Mouse (Mus musculus): ENCODE measurements around the gene Rnf215. TPM values are rescaled to one million over a fixed set of nuclear protein-coding genes. Genes with fewer than 3 reads are reported as not detected.

Rnf215 gene
- total RNA-seq, 2 experiments from 2014 or later, result 32.0 to 34.8 TPM

GRCm38 (mm10) chr11:4186486-4187317, 51.7 kb downstream of the Rnf215 start, which contains the start of gene Tbc1d10a:
Tbc1d10a (plus strand) TSS chr11:4186789.
- DNase-seq (ENCODE audit: low spot score in 2 of 2), result peak; percentile 92 to 95

- no peak for DNase-seq (ENCODE audit: low spot score in 2 of 2)
Observed at GRCm38 (mm10) chr11:4187318-4187700, 52.3 kb downstream of the Rnf215 start.

- DNase-seq (ENCODE audit: low spot score in 2 of 2), result no peak
Observed at GRCm38 (mm10) chr11:4189182-4189581, 54.2 kb downstream of the Rnf215 start.

GRCm38 (mm10) chr11:4190677-4191076, 55.7 kb downstream of the Rnf215 start:
- no peak for DNase-seq (ENCODE audit: low spot score in 2 of 2)

Small RNA genes within 50 kb of the gene (microRNA-seq; reads per million reads assigned to microRNA genes)
- gene Mir3060, result 3.2 reads per million, percentile 8 among the genes with 10 or more reads in this experiment

Other genes starting within 250 kb of the Rnf215 start
- gene 4921536K21Rik, start 240.1 kb upstream of the Rnf215 start, total RNA-seq (2021), result under 1 TPM; 0.56 to 0.62 TPM
- gene Dusp18, start 240.0 kb upstream of the Rnf215 start, total RNA-seq (2021), result 1 to 10 TPM; 6.2 to 6.5 TPM
- gene Slc35e4, start 220.5 kb upstream of the Rnf215 start, total RNA-seq (2021), result 1 to 10 TPM; 5.8 to 7.8 TPM
- gene Tcn2, start 203.0 kb upstream of the Rnf215 start, total RNA-seq (2021), result 100 to 1,000 TPM; 102 to 141 TPM
- gene Pes1, start 171.2 kb upstream of the Rnf215 start, total RNA-seq (2021), result 10 to 100 TPM; 79.7 to 80.7 TPM
- under 1 TPM in 1 of 2 experiments, not detected in 1; 0.25 TPM for gene 4930556J24Rik, start 158.4 kb upstream of the Rnf215 start, total RNA-seq (2021)
- gene Gal3st1, start 151.6 kb upstream of the Rnf215 start, total RNA-seq (2021), result 1 to 10 TPM; 2.0 to 3.0 TPM
- 1 to 10 TPM; 2.4 to 5.0 TPM for gene Sec14l4, start 103.7 kb upstream of the Rnf215 start, total RNA-seq (2021)
- under 1 TPM; 0.51 to 0.59 TPM for gene Sec14l3, start 70.4 kb upstream of the Rnf215 start, total RNA-seq (2021)
- gene Mtfp1, start 39.8 kb upstream of the Rnf215 start, total RNA-seq (2021), result 10 to 100 TPM; 17.3 to 17.7 TPM
- 10 to 100 TPM in 1 of 2 experiments, 1 to 10 TPM in 1; 4.4 to 15.0 TPM for gene Sec14l2, start 11.8 kb upstream of the Rnf215 start, total RNA-seq (2021)
- gene Ccdc157, start 25.1 kb downstream of the Rnf215 start, total RNA-seq (2021), result 10 to 100 TPM; 13.8 to 18.6 TPM
- 10 to 100 TPM; 70.4 to 71.6 TPM for gene Sf3a1, start 25.1 kb downstream of the Rnf215 start, total RNA-seq (2021)
- 10 to 100 TPM; 19.0 to 19.9 TPM for gene Tbc1d10a, start 51.6 kb downstream of the Rnf215 start, total RNA-seq (2021)
- 1 to 10 TPM; 6.3 to 6.6 TPM for gene Castor1, start 83.0 kb downstream of the Rnf215 start, total RNA-seq (2021)
- under 1 TPM; 0.11 to 0.23 TPM for gene Osm, start 101.2 kb downstream of the Rnf215 start, total RNA-seq (2021)
- gene Lif, start 122.4 kb downstream of the Rnf215 start, total RNA-seq (2021), result under 1 TPM; 0.76 to 0.99 TPM